Mouse (Mus musculus): ENCODE measurements around the gene Usp8. TPM values are rescaled to one million over a fixed set of nuclear protein-coding genes. Genes with fewer than 3 reads are reported as not detected.

Gene Usp8
- total RNA-seq (2015; ENCODE audit: low replicate concordance) (36.0 and 44.0 TPM in 2 replicates), total RNA-seq (2017; ENCODE audit: low replicate concordance) (29.5 and 36.7 TPM in 2 replicates)

DNA sequence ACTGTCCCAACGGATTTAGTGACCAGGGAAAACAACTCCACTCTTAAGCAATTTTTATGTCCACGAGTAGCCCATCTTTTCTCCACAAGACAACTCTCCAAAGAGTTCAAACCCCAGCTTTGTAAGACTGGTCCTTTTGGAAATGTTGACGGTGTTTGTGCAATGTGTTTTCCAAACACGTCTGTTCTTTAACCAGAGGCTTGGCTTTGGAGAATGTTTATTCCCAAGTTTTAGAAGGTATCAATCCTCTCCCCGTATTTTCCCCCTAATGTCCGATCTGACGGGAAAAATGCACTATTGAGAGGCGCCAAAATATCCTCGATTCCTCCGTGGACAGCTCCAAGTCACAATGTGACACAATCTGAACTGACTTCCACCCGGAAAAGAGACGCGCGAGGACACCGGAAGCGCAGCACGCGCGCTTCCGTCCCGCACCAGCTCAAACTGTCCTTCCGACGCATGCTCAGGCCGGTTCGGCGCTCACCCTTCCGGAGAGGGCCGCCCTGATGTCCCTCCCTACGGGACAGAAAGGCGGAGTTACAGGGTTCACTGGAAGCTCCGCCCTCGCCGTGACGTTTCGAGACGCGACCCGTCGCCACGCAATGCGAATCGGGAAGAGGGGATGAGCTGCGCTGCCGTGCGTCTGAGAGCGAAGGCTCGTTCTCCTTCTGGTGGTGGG, at the start of gene Usp8:
Usp8 (plus strand) TSS at position 570 of the 679 bp plus-strand sequence.
- ATAC-seq (replicated peaks; ENCODE audit: low FRiP score, poor library complexity, severe bottlenecking): peak; percentile 98

DNA sequence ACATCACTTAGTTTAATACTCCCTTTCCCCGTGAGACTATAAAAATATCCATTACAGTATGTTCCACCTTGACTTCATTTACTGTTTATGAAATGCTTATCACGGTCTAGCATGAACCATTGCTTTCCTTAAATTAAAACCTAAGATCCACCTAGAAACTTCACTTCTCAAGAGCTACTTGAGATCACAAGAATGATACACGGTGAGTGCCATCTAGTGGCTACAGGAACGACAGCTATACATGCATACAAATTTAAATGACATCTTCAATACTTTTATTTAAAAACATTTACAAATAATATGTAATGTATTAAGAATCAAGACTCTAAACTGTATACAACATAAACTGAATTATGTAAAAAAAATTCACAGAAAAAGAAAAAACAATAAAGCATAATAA, 43.6 kb upstream of the Usp8 start:
- no peak for ATAC-seq (replicated peaks; ENCODE audit: low FRiP score, poor library complexity, severe bottlenecking)

DNA sequence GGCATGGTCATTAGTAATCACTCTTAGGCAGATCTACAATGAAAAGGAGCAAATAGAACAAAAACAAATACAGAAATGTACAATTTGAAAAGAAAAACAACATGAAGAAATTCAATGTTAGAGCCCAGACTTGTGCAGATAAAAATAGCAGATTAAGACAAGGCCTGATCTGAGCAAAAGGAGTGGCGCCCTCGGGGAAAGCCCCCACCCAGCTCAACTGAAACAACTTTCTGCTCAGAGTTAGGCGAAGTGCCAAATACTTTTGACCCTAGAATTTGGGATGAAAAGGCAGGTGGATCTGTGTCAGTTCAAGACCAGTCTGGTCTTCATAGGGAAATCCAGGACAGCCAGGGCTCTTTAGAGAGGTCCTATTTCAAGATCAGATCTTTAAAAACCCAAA, 41.1 kb upstream of the Usp8 start:
- ATAC-seq (replicated peaks; ENCODE audit: low FRiP score, poor library complexity, severe bottlenecking): no peak

DNA sequence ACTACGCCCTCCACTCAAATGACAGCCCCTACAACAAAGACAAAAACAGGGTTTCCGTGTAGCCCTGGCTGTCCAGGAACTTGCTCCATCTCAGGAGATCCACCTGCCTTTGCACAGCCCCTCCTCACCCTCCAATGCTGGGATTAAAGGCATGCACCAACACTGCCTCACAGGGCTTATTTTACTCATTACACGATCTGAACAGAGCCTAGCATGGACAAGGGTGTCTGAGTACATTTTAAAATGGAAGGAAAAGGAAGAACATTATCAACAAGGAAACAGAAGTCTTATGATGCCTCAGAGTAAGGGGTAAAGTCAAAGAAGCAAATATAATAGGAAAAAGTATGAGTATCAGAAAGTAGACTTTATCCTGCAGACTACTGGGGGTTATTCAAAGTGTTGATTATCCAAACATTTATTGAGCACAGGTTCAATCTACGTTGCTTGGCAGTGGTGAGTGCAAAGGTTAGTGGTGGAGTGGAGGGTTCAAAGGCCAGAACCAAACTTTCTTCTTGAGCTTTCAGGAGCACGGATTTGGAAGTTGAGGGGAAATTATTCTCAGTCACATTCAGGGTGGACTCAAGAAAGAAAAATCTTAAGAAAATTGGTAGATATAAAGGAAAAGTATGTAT, 38.4 kb upstream of the Usp8 start:
- ATAC-seq (replicated peaks; ENCODE audit: low FRiP score, poor library complexity, severe bottlenecking): no peak

DNA sequence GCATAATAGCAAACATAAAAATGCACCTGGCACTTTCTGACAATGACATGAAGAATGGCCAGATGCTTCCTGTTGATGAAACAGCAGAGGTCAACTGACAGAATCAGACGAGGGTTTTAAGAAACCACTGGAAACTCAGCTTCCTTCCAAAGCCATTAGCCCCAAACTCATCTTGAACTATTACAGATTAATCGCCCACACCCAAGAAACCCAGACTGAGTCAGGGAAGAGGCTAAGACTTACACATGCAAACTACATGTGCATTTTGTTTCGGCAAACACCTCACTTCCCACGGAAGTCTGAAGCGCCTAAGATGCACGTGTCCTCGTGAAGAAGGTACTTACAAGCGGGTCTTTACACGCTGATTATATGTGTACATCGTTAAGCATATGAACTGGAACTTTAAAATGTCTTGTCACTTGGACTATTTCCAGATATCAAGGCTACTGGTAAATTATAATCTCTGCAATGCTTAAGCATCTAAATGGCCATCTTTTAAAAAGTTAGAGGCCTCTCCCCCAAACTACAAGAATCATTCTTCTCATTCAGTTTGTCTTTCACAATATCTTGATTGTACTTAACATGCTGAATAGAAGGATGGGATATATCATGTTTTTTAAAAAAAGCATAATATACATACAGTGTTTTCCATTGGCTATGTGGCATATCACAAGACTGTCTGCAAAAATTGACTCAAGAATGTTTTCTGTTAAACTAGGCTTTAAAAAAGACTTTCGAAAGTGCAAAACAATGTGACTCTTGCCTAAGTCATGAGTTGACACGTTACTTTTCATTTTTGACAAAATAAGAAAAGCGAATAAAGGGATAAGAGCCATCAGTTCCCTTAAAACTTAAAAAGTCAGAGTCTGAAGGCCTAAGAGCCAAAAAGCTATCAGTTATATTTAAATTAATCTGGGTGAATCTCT, 33.5 kb upstream of the Usp8 start:
- no peak for ATAC-seq (replicated peaks; ENCODE audit: low FRiP score, poor library complexity, severe bottlenecking)

DNA sequence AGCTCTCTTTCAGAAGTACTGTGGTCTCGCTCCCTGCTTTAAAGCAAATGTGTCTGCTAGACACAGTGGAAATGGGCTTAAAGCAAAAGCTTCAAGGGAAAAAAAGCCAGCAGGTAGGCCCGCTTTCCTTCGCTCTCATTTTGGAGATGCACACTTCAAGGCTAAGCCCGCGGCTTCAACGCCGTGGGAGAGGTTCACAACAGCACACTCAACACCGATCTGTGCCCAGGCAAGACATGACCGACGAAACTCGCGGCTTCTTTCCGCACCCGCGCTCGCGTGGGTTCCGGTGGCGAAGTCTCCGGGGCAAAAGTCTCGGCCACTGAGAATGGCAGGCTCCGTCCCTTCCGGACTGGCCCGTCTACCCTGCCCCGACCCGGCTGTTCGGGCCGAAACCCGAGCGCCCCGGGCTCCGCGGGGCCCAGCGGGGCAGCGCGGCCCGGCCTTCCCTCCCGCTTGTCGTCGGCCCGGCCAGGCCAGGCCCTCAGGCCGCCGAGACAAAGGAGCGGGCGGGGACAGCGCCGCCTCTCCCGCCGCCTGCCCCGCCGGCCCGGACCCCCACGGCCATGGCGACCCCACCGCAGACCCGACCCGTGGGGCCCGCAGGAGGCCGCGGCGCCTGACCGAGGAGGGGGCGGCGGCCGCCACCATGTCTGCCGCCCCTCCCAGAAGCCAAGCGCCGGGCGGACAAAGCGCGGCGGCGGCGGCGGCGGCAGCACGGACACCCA, 32.5 kb upstream of the Usp8 start:
- peak; percentile 47 for ATAC-seq (replicated peaks; ENCODE audit: low FRiP score, poor library complexity, severe bottlenecking)

DNA sequence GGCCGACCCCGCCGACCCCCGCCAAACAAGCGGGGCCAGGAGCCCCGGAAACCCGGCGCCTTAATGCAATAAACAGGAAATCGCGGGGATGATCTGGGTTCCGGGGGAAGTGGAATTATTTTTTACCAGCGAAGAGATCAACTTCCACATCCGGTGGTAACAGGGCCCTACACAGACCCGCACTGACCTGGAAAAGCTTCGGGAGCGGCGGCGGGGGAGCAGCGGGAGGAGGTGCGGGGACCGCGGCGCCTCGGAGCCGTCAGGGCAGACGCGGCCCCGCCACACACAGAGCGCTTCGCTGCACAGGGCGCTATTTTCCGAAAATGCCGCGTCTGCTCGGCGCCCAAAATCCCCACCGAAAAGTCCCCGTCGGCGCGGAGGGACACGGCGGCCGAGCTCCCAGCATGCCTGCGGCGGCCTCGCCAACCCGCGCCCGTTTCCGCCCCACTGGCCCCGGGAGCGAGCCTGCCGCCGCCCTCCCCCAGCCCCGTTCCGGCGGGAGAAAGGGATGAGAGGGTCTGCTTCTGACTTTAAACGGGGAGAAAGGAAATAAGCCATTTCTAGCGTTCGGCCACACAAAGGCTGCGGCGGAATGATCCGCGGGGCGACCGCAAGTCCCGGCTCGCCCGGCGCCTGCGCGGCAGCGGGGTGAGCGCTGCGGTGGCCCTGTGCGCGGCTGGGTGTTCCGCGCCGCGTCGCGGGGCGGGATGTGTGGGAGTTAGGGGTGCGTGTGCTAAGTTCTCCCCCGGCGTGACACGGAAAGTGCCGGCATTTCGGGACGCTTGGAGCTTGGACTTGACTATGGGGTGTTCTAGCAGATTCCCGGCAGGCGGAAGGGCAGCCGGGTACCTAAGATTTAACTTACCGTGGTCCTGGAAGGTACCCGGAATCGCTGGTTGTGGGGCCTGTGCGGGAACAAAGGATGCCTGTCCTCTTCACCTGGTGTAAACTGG, 31.7 kb upstream of the Usp8 start:
- ATAC-seq (replicated peaks; ENCODE audit: low FRiP score, poor library complexity, severe bottlenecking): peak; percentile 92

DNA sequence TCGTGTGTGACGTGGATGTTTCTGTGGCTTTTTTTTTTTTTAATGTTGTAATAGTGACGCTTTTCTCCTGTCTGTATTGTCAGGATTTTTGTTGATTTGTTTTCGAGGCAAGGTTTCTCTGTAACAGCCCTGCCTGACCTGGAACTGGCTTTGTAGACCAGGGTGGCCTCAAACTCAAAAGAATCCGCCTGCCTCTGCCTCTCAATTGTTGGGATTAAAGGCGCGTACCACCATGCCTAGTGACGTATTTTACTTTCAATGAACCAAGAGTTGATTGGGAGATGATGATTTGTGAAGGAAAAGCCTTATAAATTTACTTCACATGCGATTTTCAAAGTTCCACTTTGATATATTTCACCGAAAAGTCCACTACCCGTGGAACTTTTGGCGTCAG, 31.0 kb upstream of the Usp8 start, which contains the start of gene Gabpb1:
Gabpb1 (minus strand) TSS at position 216 of the 394 bp plus-strand sequence.
- peak; percentile 22; the same call in 1 of the 2 replicates for ATAC-seq (replicated peaks; ENCODE audit: low FRiP score, poor library complexity, severe bottlenecking)

DNA sequence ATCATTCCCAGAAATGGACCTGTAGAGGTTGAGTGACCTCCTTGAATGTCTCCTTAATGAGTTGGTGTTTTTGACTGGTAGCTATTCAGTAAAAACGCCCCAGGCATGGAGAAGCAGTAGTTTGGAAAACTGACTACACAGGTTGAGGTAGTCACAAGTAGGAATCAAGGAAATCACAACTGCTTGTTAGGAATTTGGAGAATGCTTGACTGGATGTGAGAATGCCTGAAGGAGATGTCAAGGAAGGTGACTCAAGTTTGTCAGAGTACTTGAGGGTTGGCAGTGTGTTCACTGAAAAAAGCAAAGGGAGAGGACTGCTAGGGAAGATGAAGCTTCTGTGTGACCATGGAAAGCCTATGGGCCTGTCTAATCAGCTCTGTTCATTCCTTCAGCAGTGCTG, 29.8 kb upstream of the Usp8 start:
- no peak for ATAC-seq (replicated peaks; ENCODE audit: low FRiP score, poor library complexity, severe bottlenecking)

DNA sequence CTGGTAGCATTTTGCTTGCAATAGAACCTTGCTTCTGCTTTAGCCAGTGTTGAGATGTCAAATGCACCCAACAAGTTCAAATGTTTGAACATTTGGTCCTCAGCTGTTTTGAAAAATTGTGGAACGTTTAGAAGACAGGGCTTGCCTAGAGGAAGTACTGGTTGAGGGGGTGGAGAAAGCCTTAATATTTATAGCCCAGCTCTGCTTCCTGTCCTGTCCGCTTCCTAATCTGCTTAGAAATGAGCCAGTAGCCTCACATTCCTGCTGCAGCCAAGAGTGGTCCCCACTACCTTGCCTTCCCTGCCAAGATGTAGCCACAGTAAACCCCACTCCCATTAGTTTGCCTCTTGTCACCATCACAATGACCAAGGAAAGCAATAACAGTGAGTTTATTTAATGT, 24.8 kb upstream of the Usp8 start:
- no peak for ATAC-seq (replicated peaks; ENCODE audit: low FRiP score, poor library complexity, severe bottlenecking)

DNA sequence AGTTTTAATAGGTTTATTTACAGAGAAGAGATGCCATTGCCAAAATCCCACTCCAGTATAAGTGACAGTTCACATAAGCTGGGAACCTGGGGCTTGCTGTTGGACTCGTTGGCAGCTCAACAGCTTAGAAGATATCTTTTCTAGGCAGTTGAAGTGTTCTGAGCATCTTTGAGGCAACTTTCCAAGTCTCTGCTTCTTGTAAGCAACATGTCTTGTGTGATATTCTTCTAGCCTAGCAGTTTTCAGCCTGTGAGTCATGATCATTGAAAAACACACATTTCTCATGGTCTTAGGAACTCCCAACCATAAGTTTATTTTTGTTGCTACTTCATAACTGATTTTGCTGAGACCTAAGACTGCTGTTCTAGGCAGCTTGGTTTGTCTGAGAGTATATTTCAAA, 24.2 kb upstream of the Usp8 start:
- no peak for ATAC-seq (replicated peaks; ENCODE audit: low FRiP score, poor library complexity, severe bottlenecking)

DNA sequence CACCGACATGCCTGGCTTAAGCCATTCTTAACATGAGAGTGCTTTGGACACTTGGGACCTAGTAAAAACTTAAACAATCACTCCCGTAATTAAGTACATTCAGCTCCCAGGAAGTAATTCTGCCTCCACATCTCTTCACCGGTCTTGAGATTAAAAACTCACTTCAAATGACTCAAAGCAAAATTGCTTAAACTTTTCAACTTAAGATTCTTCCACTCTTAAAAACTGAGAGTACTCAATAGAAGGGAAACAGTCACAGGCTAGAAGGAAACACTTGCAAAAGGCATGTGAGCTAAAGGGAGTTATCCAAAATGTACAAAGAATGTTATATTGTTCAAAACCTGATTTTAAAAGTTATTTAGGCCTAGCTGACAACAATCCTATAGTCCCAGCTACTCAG, 15.8 kb upstream of the Usp8 start:
- no peak for ATAC-seq (replicated peaks; ENCODE audit: low FRiP score, poor library complexity, severe bottlenecking)

DNA sequence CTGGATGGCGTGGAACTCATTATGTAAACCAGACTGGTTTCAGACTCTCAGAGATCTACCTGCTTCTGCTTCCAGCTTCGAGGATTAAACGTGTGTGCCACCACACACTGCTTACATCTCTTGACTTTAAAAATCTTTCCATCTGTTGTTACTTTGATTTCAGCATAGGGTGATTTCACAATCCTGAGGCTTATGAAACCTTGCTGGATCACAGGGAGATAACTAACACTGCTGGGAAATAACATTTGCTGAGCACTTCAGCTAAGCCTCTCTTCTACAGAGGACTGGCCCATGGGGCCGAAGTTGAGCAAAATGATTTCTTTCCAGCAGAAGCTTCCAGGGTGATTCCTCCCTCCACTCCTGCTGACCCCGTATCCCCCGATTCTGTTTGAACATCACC, 11.8 kb upstream of the Usp8 start:
- no peak for ATAC-seq (replicated peaks; ENCODE audit: low FRiP score, poor library complexity, severe bottlenecking)

DNA sequence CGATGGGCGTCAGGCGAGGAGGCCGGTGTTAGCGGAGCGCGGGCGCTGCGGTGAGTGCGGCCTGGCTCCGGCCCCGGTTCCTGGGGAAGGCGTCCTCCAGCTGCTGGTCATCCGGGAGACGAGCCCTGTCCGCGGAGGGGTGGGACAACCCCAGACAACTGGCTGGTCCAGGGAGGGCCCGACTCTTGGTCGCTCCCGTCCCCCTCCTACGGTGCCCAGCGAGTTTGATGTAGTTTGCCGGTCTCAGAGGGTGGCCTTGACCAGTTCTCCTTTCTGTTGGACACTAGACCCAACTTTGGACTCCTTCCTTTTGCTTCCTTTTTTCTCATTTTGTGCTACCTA, 281 bp downstream of the Usp8 start:
- ATAC-seq (replicated peaks; ENCODE audit: low FRiP score, poor library complexity, severe bottlenecking): no peak

DNA sequence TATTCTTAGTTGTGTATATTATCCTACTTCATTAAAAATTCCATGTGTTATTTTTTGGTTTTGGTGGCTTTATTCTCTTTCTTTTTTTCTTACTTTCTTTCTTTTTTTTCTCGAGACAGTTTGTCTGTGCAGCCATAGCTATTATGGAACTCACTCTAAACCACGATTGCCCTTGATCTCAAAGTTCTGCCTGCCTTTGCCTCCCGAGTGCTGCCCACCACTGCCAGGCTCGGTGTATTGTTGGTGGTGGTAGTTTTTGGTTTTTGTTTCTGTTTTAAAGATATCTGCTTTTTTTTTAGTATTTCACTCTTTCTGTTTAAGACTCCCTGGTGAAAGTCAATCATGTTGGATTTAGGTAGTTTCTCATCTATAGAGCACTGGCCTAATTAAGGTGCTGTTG, 1.2 kb downstream of the Usp8 start:
- ATAC-seq (replicated peaks; ENCODE audit: low FRiP score, poor library complexity, severe bottlenecking): no peak

DNA sequence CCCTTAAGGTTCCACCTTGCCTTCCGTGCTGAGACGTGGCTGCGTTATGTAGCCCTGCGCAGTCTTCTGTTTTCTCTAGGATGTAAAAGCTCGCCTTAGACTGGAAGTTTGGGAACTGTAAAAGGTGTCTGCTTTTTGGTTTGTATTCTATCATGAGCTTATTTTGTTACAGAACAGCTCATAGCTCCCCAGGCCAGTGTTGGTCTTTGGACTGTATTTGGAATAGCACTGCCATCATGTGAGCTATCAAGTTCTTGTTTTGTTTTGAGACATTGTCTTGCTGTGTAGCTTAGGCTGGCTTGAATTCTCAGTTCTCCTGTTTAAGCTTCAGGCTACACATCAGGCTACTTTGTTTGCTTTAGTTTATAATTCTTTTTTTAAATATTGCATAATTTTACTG, 5.4 kb downstream of the Usp8 start:
- ATAC-seq (replicated peaks; ENCODE audit: low FRiP score, poor library complexity, severe bottlenecking): no peak

DNA sequence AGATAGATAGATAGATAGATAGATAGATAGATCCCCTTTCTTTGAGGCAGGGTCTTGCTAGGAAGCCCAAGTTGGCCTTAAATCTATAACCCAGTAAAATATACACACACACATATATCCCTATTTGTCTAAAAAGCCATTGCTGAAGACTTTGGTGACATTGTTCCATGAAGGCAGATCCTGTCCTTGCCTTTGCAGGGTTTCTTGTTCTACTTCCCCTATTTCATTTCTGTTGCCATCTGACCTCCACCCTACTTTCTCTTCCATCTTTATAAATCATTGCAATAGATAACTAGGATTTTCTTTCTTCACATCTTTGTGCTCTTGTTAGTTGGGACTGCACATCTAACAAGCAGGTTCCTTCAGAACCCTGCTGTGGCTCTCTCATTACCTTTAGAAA, 5.8 kb downstream of the Usp8 start:
- no peak for ATAC-seq (replicated peaks; ENCODE audit: low FRiP score, poor library complexity, severe bottlenecking)

DNA sequence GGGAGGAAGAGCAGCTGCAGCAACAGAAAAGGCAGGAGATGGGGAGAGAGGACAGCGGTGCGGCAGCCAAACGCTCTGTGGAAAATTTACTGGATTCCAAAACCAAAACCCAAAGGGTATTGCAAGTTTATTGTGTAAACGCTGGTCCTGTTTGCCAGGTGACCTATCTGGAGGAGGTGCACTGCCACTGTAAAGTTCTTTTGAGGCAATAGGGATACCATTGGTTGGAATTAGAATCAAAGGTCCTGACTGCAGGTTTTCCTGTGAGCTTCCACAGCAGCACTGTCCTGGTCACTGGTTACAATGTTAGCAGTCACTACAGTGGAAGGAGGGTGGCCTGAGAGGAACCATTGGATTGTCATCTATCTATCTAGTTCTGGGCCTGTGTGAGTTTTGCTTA, 22.1 kb downstream of the Usp8 start:
- no peak for ATAC-seq (replicated peaks; ENCODE audit: low FRiP score, poor library complexity, severe bottlenecking)

DNA sequence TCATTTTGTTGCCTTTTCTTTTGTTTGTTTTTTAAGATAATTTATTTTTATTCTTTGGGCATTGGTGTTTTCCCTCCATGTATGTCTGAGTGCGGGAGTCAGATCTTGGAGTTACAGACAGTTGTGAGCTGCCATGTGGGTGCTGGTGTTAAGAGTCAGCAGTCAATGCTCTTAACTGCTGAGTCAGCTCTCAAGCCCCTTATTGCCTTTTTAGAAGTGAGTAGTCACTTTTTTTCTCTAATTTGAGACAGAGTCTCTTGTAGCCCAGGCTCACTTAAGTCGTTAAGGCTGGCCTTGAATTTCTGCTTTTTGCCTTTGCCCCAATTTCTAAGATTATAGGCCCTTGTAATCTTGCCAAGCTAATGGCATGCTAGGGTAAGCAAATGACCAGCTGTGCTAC, 23.4 kb downstream of the Usp8 start:
- ATAC-seq (replicated peaks; ENCODE audit: low FRiP score, poor library complexity, severe bottlenecking): no peak

All from erythroid progenitor cell, adult 5-6 weeks (primary cell).